Mouse (Mus musculus) cortical plate, adult 2 months (tissue): ENCODE results near the gene Adamts20.

ENCODE experiments used
- CTCF ChIP-seq: fragments of 200-500 bp; IDR thresholded peaks from 2 replicates; pipeline ENCODE4 v1.5.1; 2011; ENCODE audit warnings: mild to moderate bottlenecking, control low read depth, low read length; ENCODE audit not compliant: insufficient read depth; ENCODE audit errors: extremely low read depth
- POLR2A ChIP-seq: fragments of 200-500 bp; IDR thresholded peaks from 2 replicates; pipeline ENCODE4 v1.6.1; 2011; ENCODE audit warnings: mild to moderate bottlenecking, low read length, control low read depth; ENCODE audit not compliant: insufficient read depth; ENCODE audit errors: extremely low read depth

DNA sequence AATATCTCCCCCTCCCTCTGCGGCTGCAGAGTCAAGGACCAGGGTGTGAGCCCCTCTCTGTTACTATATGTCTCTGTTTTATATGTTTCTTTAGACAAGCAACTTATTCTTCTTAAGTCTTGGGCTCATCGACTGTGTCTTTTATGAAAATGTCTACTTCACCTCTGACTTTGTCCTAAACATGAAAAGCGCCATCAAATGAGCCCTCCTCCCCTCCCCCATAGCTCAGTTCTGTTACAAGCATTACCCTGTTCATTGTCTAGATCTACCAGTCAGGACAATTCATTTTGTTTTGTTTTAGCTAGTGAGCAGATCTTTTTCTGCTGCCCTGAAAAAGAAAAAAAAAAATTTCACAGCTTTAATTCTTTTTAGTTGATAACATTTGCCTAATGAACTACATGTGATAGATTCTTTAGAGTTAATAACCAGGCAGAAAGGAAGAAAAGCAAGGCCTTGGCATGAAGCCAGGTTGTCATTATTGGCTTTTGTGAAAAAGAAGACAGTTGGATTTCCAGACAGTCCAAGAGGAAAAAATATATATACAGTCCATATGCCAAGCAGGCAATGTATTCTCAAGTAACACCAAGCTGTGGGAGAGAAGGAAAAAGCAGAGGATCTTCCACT is 14.4 kb upstream of the Adamts20 start:
- TF ChIP-seq CTCF (no peak), POLR2A (no peak)
